Mouse (Mus musculus) megakaryocyte progenitor cell, adult 5-6 weeks (primary cell): ENCODE measurements around the gene Rnf26. TPM values are rescaled to one million over a fixed set of nuclear protein-coding genes. Genes with fewer than 3 reads are reported as not detected.

Experiments used
- ATAC-seq: replicated peaks from 2 replicates; pipeline ENCODE4 v1.8.0; 2016; ENCODE audit warnings: mild to moderate bottlenecking, moderate TSS enrichment, inconsistent platforms; ENCODE audit not compliant: poor library complexity
- total RNA-seq, 2 experiments: library from RNA; stranded (forward) in 1 of 2; stranded (reverse) in 1 of 2; fragments of 157-497, 149-512 nt in 1 of 2; fragments of 200-1000 nt in 1 of 2; gene quantifications; 2 replicates each; pipeline versions ENCODE4 v1.2.3 to v1.2.4; 2015 to 2017

The Rnf26 gene
- total RNA-seq, 2 experiments from 2014 or later: 21.2 to 47.7 TPM

DNA sequence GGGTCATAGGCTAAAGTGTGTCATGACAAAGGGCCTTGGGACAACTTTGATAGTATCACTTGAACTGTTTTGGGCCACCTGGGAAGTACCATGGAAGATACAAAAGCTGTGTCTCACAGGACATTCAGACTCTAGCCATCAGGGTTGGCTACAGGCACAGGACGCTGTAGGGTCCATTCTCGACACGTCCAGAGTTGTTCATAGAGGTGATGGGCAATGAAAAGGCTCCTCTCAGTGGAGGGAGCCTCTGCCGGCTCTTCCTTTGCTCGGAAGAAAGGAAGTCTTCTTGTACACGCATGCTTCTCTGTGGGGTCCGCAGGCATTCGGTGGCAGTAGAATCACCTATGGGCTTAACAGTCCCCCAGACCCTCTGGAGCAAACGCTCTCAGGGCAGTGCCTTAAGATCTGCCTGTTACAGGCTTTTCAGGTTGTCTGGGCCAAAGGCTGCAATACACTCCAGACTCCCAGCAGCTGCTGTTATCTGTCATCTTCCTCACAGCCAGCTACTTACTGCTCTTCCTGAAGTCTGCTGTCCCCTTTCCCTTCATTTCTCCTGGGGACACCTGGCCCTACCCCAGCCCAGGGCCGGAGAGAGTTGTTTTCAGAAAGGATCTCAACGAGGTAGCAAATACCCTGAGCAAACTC, 35.9 kb downstream of the Rnf26 start:
- ATAC-seq: no peak

GRCm38 (mm10) chr9:44076764-44077120, 36.6 kb downstream of the Rnf26 start:
- peak; percentile 77 for ATAC-seq

- ATAC-seq: no peak
These were observed 37.1 kb downstream of the Rnf26 start for GRCm38 (mm10) chr9:44075996-44076763.

DNA sequence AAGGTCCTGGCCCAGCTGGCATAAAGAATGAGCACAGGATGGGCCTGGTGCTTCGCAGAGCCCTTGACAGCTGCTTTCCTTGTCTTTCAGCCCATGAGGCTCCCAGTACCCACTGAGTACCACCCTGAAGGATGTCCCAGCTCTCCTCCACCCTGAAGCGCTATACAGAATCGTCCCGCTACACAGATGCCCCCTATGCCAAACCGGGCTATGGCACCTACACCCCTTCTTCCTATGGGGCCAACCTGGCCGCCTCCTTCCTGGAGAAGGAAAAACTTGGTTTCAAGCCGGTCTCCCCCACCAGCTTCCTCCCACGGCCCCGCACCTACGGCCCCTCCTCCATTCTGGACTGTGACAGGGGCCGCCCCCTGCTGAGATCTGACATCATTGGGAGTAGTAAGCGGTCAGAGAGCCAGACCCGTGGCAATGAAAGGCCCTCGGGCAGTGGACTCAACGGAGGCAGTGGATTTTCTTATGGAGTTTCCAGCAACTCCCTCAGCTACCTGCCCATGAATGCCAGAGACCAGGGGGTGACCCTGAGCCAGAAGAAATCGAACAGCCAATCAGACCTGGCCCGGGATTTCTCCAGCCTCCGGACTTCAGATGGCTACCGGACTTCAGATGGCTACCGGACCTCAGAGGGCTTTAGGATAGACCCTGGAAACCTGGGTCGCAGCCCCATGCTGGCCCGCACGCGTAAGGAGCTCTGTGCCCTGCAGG, 37.9 kb downstream of the Rnf26 start:
- ATAC-seq: no peak

- 0 out of 2 replicates have a peak, but pooled peaks have one; percentile 50 for ATAC-seq
These were observed 38.7 kb downstream of the Rnf26 start for GRCm38 (mm10) chr9:44074395-44075275.

DNA sequence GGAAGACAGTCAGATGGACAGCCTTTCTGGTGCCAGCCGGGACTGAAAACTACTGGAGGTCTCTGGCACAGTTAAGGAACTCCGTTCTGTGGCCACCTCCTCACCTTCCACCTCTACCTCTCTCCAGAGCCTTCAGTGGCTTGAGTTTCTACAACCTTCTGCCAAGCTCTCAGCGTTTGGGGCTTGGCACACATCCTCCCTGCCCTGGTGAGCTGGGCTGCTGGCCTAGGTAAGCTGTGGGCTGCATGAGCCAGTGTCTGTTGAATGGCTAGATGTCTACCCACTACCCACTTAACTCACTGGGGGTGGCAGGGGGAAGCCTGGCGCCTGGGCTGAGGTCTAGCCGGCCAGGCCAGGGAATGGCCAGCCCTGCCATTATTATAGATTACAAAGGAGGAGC, 40.2 kb downstream of the Rnf26 start:
- no peak for ATAC-seq

GRCm38 (mm10) chr9:44072599-44072915, 40.8 kb downstream of the Rnf26 start:
- ATAC-seq: no peak

GRCm38 (mm10) chr9:44071914-44072598, 41.3 kb downstream of the Rnf26 start:
- ATAC-seq: no peak

- no peak for ATAC-seq
These were observed 42.5 kb downstream of the Rnf26 start for GRCm38 (mm10) chr9:44070844-44071231.

DNA sequence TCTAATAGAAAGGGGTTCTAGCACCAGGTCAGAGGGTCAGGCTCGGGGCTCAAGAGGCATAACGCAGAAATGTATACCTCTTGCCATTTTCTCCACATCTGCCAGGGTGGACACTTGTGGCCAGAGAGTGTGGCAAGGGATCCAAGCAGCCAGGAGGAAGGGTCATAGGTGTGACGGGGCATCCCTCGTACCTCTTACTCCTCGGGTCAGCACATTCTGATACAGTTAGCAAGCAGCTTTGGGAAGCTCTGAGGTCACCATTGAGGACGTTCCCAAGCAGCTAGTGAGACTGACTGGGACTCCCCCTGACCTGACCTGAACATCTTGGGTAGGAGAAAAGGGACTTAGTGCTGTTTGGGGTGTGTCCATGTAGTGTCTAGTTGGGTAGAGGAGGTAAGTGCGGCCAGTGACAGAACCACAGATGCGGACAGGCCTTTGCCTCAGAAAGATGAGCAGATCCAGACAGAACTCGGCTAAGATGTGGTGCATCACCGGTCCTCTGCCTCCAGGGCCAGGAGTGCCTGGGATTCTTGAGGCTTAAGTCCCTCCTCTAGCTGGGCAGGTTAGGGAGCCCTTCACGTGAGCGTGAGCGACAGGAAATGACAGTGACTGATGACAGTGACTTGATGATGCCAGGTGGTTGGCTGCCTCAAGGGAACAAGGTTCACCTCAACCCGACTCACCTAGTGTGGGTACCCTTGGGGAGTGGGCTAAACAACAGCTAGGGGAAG, 43.0 kb downstream of the Rnf26 start:
- ATAC-seq: no peak

- ATAC-seq: no peak
These were observed 44.1 kb downstream of the Rnf26 start for GRCm38 (mm10) chr9:44069252-44069651.

GRCm38 (mm10) chr9:44067960-44068330, 45.4 kb downstream of the Rnf26 start:
- ATAC-seq: no peak

- peak; percentile 40 for ATAC-seq
These were observed 45.9 kb downstream of the Rnf26 start for GRCm38 (mm10) chr9:44067241-44067959.

- ATAC-seq: peak; percentile 98
These were observed 46.5 kb downstream of the Rnf26 start, which contains the start of gene Usp2 for GRCm38 (mm10) chr9:44066785-44067225. Usp2 (plus strand) TSS chr9:44067021.

- no peak for ATAC-seq
These were observed 48.1 kb downstream of the Rnf26 start for GRCm38 (mm10) chr9:44065177-44065576.

DNA sequence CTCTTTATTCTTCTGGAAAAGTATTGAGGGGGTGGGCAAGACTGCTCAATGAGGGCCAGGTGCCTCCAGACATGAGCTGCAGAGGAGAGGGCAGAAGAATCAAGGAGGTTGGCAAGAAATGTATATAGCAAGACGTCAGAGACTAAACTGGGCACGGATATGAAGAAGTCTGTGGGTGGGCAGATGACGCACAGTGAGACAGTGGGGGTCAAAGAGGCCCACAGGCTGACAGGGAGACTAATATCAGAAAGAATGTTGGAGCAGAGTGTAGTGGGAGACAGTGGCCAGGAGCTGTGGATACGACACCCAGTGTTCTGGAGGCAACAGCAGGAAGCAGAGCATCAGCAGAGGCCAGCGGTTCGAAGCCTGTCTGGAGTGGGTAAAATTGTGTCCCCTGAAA, 54.7 kb downstream of the Rnf26 start:
- ATAC-seq: no peak

DNA sequence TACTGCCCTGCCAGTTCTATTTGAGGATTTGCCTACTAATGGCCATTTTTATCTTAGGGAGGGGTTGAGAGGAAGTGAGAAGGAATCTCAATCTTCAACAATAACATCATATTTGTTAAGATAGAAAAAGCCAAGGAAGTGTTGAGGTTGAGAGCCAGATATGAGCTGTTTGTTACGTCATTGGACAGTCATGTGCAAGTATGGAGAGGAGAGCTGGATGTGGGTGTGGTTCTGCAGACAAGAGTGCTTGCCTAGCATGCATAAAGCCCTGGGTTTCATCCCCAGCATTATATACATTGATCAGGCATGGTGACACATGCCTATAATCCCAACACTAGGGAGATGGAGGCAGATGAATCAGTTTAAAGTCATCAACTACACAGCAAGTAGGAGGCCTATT, 59.4 kb downstream of the Rnf26 start:
- ATAC-seq: no peak

DNA sequence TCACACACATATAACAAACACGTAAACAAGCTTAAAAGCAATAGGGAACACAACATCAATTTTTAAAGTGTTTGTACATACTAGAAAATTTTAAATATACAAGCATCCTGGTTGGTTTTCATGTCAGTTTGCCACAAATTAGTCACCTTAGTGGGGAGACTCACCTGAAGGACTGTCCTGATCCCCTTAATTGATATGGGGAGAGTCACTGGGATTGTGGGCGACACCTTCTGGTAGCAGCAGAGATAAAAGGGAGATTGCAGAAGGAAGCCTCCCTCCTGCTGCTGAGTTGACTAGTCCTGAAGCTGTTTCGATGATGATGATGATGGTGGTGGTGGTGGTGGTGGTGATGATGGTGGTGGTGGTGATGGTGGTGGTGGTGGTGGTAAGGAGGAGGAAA, 60.5 kb downstream of the Rnf26 start:
- ATAC-seq: no peak
